Mouse (Mus musculus): ENCODE measurements around the gene Nav2.

Nav2 gene

DNA sequence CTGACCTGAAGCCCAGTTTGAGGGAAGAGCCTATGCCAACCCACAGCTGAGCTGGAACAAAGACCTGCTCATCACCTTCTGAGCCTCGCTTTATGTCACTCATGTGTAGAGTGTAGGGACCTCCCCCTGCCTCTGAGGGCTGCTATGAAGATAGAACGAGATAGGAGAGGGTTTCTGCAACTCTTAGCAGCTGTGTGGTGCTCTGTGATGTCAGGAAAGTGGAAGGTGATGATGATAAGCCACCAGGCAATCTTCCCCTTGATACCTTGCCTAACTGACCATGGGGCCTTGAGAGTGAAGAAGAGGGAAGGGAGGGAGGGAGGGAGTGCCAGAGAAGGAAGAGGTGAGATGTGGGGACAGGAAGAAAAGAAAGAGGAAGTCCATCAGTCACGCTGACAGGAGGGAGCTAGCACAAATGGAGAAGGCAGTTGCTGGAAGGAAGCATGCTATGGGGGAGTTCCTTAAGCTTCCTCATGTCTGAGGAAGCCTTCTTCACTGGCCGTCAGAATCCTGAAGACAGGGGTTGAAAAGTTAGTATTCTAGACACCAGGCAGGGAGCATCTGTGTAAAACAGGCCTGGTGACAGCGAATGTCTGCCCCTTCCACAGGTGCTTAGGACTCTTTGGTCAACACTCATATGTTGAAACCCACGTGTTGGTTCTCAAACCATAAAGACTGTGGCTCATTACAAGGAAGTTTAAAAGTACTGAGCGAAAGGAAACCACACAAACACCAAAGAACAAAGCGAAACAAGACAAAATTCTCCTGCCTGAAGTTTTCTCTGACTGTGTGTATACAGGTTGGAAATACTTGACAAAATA, at the start of gene Nav2:
Gene Nav2 (plus strand): TSS at position 196 of the 821 bp plus-strand sequence.
- peak; percentile 10 for DNase-seq (ENCODE audit: low spot score)

- DNase-seq (ENCODE audit: low spot score), result no peak
These were observed 49.2 kb upstream of the Nav2 start for GRCm38 (mm10) chr7:48859362-48859761.

GRCm38 (mm10) chr7:48860948-48861347, 47.6 kb upstream of the Nav2 start:
- no peak for DNase-seq (ENCODE audit: low spot score)

DNA sequence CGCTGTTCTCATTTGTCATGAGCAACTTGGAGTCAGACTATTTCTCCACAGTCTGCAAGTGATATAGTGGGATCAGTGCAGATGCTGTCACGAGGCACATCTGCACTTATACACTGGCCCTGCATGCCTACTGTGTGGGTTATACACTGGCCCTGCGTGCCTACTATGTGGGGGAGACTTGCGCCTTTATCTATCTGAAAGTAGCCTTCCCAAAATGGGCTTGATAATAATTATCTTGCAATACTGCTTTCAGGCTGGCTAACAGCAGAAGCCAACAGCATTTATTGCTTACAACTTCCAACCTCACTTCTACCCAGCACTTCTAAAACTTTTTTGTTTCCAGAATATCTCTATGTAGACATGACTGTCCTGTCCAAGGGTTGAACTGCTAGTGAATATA, 46.7 kb upstream of the Nav2 start:
- DNase-seq (ENCODE audit: low spot score), result no peak

GRCm38 (mm10) chr7:48864199-48864598, 44.3 kb upstream of the Nav2 start:
- no peak for DNase-seq (ENCODE audit: low spot score)

DNA sequence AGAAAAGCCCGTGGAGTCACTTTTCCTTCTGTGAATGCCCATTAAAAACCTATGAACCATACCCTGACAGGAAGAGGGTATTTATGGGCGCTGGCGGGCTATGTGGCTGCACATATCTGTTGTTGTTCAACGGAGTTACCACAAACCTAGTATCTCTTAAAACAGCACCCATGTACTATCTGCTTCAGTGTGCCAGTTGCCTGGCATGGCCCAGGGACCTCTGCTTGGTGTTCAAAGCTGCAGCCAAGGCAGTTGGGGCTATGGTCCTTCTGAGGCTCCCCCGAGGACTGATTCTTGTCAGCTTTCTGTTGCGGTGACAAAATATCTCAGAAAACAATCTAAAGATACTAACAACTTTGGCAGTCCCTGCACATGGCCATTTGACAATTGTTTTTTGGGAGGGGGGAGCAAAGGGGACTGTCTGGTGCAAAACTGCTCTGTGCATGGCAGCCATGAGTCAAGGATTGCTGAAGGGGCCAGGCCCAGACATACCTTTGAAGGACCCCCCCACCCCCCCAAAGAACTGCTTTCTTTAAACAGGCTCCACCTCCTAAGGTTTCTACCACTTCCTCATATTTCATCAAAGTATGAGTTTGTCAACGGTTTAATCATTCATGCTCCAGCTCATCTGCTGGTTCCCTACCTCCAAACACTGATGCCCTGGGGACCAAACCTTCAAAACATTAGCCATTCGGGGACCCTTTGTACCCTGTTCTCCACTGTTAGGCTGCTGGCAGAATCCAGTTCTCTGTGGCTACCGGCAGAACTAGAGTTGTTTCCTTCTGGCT, 43.7 kb upstream of the Nav2 start:
- no peak for DNase-seq (ENCODE audit: low spot score)

DNA sequence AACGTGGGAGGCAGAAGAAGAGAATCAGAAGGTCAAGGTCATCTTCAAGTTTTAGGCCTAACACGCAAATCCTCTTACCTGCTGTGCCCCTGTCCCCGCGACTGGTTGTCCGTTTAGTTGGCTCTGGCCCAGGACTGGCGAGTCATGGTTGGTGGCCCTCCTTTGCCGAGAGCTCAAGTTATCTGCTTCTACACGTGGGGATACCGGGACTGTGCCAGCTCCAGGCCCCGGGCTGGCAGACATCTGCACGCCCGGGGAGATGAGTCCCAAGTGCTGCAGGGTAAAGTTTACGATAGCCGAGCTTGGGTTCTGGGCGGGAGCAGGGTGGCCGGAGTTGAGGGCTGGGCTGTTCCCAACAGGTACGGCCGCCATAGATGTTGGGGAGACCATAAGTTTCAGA, 40.9 kb upstream of the Nav2 start:
- DNase-seq (ENCODE audit: low spot score), result no peak

GRCm38 (mm10) chr7:48870144-48870543, 38.4 kb upstream of the Nav2 start:
- no peak for DNase-seq (ENCODE audit: low spot score)

DNA sequence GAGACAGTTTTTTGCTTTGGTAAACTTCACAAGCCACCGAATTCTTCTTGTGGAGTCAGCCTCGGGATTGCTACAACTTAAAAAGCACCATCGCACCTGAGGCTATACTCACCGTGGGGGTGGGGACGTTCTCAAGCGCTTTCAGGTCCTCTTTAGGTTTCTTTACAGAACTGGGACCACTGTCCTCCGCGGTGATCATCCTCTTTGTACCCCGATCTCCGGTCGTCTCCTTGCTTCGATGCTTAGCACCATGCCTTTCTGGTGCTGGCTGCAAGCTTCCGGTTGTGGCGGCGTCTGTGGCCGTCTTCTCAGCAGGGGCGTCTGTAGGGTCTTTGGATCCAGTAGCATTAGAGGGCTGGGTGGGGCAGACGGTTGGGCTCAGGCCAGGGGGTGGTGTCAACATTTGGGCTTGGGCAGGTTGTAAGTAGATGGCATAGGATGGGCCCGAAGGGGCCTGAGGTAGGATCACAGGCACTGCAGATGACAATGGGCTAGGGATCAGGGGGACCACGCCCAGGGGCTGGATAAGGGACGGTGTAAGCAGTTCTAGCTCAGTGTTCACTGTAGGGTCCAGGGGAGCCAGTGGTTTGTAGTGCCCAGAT, 37.8 kb upstream of the Nav2 start:
- no peak for DNase-seq (ENCODE audit: low spot score)

DNA sequence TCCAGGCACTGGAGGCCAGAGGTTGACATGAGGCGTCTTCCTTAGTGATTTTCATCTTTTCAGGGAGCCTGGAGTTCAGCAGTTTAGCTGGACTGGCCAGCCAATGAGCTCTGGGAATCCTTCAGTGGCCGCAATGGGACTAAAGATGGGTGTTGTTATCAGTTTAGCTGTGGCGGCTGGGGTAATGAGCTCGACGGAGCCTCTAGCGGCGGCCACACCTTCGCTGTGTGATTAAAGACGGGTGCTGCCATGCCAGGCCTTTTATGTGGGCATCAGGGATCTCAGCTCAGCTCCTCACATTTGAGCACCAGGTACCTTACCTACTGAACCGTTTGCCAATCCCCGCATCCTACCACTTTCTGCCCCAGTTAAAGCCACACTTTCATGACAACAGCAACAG, 37.2 kb upstream of the Nav2 start:
- DNase-seq (ENCODE audit: low spot score), result no peak

DNA sequence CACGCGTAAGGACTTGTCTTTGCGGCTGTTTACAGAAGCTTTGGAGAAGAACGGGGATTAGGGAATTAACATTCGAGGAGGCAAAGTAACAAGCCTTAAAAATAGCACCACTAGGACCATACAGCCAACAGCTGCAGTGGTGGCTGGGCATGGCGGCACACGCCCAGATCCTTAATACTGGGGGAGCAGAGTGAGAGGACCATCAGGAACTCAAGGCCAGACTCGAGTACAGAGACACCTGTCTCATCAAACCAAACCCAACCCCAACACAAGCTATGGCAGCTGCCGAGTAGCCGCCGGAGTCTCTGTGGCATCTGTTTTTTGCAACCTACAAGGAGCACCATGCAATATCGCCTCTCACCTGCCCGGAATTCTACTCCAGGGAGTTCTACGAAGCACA, 33.4 kb upstream of the Nav2 start:
- DNase-seq (ENCODE audit: low spot score), result no peak

GRCm38 (mm10) chr7:48876526-48876925, 32.0 kb upstream of the Nav2 start:
- DNase-seq (ENCODE audit: low spot score), result peak; percentile 71

DNA sequence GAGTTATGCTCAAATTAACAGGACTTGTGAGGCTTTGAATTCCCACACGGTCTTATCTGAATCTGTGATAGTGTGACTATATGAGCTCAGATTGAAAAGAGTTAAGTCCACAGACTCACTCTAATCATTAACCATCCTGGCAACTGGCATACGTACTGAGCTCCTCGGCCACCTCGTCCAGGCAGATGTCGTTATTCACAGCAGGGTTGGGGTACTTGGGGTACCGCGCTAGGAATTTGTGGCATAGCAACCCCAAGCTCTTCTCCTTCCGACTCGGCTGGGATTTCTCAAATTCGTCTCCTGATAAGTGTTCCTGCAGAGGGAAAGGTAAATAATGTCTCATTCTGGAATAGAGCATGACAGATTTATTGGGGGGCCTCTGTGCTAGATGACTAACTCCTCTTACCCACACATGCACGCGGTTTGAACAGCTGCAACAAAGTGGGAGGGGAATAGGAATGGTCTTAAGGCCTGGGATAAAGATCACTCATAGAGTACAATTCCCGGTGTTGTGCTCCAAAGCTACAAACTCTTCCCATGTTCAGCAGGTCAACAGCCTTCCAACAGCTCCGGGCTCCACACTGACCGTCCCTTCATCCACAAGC, 30.6 kb upstream of the Nav2 start:
- no peak for DNase-seq (ENCODE audit: low spot score)

GRCm38 (mm10) chr7:48879574-48879973, 28.9 kb upstream of the Nav2 start:
- no peak for DNase-seq (ENCODE audit: low spot score)

- DNase-seq (ENCODE audit: low spot score), result peak; percentile 97
These were observed 27.7 kb upstream of the Nav2 start for GRCm38 (mm10) chr7:48880591-48881481.

- DNase-seq (ENCODE audit: low spot score), result peak; percentile 54
These were observed 27.0 kb upstream of the Nav2 start, which contains the start of gene E2f8 for GRCm38 (mm10) chr7:48881486-48881885. Gene E2f8 (minus strand): TSS chr7:48881596.

DNA sequence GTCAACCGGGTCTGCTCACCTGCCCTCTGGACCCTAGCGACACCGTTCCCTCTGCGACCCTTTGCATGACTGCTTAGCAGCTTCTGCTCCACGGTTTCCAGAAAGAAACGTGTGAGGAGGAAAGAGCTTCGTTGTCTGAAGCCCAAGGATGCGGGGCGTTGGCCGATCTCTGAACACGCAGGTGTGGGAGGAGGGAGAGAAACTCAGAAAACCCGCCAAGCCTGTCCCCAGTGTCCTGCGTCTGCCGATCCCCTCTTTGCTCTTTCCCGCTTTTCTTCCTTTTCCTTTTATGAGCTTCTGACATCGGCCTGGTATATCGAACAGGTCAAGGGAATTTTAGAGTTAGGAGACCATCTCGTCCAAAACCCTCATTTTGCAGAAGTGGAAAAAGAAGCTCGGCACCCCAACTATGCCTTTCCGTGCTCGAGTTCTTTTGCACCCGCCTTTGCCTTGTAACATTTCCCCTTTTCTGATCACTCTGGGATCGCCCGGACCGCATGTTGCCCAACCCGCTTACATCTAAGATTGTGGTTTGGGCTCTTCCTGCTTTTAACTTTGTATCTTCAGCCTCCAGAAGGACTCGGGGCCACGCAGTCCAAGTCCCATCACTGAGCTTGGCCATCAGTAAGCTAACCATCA, 26.4 kb upstream of the Nav2 start:
- DNase-seq (ENCODE audit: low spot score), result peak; percentile 46

GRCm38 (mm10) chr7:48883525-48884265, 24.8 kb upstream of the Nav2 start:
- DNase-seq (ENCODE audit: low spot score), result no peak

GRCm38 (mm10) chr7:48884266-48884611, 24.3 kb upstream of the Nav2 start:
- no peak for DNase-seq (ENCODE audit: low spot score)

DNA sequence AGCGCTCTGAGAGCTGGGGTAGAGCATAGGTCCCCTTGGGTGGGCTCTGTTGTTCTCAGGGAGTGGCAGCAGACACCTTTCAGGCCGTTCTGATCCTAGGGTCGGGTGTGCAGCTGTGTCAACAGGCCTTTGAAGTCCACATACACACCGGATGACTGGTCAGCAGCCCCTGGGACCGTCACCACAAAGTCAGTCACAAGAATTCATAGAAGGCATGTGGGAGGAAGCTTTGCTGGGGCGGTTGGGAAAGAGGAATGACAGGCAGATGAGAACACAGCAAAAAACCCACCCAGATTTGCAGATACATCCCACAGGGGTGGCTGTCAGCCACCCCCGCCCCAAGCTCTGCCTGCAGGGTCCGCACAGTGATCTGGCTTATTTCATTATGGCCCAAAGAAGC, 20.5 kb upstream of the Nav2 start:
- DNase-seq (ENCODE audit: low spot score), result no peak

Data from lung, postnatal 25 days (tissue).